Mouse (Mus musculus) liver, embryonic 14.5 days (tissue): Measurements from ENCODE around the gene Abcd1. TPM values are rescaled to one million over a fixed set of nuclear protein-coding genes. Genes with fewer than 3 reads are reported as not detected.

Source experiments
- ATAC-seq: fragments of 200-750 bp; cut with Nextera tagmentation; 2 replicates; pipeline ENCODE4 v1.8.0; 2017; ENCODE audit warnings: moderate number of reproducible peaks, mild to moderate bottlenecking, moderate library complexity; ENCODE audit not compliant: insufficient read depth
- DNase-seq, 3 experiments: peaks; one replicate each; pipeline ENCODE4 v3.0.0-alpha.2; 2012 to 2013; ENCODE audit warnings: low read depth in 3 of 3, low spot score in 3 of 3
- H3K27ac ChIP-seq: fragments of 300-500 bp; sonication (generic); 2 replicates; pipeline ENCODE4 v1.5.1; 2014; ENCODE audit warnings: moderate library complexity, mild to moderate bottlenecking, control low read depth, inconsistent platforms
- H3K27me3 ChIP-seq: fragments of 300-500 bp; sonication (generic); 2 replicates; pipeline ENCODE4 v1.6.1; 2014; ENCODE audit warnings: mild to moderate bottlenecking, low read length, moderate library complexity; ENCODE audit not compliant: control insufficient read depth, insufficient read depth
- H3K36me3 ChIP-seq: fragments of 300-500 bp; sonication (generic); replicated peaks from 2 replicates; pipeline ENCODE4 v1.6.1; 2014; ENCODE audit warnings: low read depth; ENCODE audit not compliant: control insufficient read depth, insufficient read depth
- H3K4me1 ChIP-seq, 2 experiments: fragments of 200-500 bp in 1 of 2; fragments of 300-500 bp in 1 of 2; sonication (generic) in 1 of 2; replicated peaks; 2 replicates each; pipeline ENCODE4 v1.6.1; 2012 to 2014; ENCODE audit warnings: antibody characterized with exemption in 1 of 2, inconsistent platforms in 1 of 2, low read length in 1 of 2; ENCODE audit not compliant: control insufficient read depth in 2 of 2, insufficient read depth in 2 of 2
- H3K4me2 ChIP-seq: fragments of 300-500 bp; sonication (generic); 2 replicates; pipeline ENCODE4 v1.6.1; 2014; ENCODE audit warnings: low read depth, mild to moderate bottlenecking, control low read depth, moderate library complexity
- H3K4me3 ChIP-seq, 2 experiments: fragments of 200-500 bp in 1 of 2; fragments of 300-500 bp in 1 of 2; sonication (generic) in 1 of 2; 2 replicates each; pipeline ENCODE4 v1.5.1; 2012 to 2014; ENCODE audit warnings: low read depth in 2 of 2, low read length in 2 of 2, mild to moderate bottlenecking in 2 of 2, control low read depth in 1 of 2, inconsistent platforms in 1 of 2, moderate library complexity in 1 of 2; ENCODE audit not compliant: insufficient read depth in 1 of 2
- H3K9ac ChIP-seq: fragments of 300-500 bp; sonication (generic); replicated peaks from 2 replicates; pipeline ENCODE4 v1.6.1; 2014; ENCODE audit warnings: mild to moderate bottlenecking, control low read depth, moderate library complexity
- H3K9me3 ChIP-seq: fragments of 300-500 bp; sonication (generic); 2 replicates; pipeline ENCODE4 v1.6.1; 2016; ENCODE audit warnings: low read length, mixed read lengths; ENCODE audit not compliant: control insufficient read depth
- CTCF ChIP-seq: IDR thresholded peaks from 2 replicates; pipeline ENCODE4 v1.5.1; 2016; ENCODE audit warnings: antibody characterized with exemption, low read depth, control low read depth
- EP300 ChIP-seq: IDR thresholded peaks from 2 replicates; pipeline ENCODE4 v1.6.1; 2016; ENCODE audit warnings: antibody characterized with exemption, low read depth
- WGBS: fragments of 180-500 bp; shearing (Covaris S2); extraction: QIAGEN DNeasy Blood & Tissue Kit; methylation state at CpG from one replicate; pipeline ENCODE4 v1.1.7; 2014; ENCODE audit not compliant: insufficient replicate concordance; 5-methylcytosine and 5-hydroxymethylcytosine counted together
- polyA plus RNA-seq, 2 experiments: library from polyadenylated mRNA; depleted of rRNA in 1 of 2; stranded (reverse) in 1 of 2; unstranded in 1 of 2; fragments of >200 nt; fragmentation: Nextera tagmentation in 1 of 2; extraction: Ambion mirVana in 1 of 2; gene quantifications; 2 replicates each; pipeline versions ENCODE4 v1.2.1 to v1.2.3; 2012 to 2014

The Abcd1 gene
- polyA plus RNA-seq (2012; rRNA removed) (5.9 and 6.1 TPM in 2 replicates), polyA plus RNA-seq (2014; fragmentation: Nextera tagmentation; extraction: Ambion mirVana) (6.5 and 6.6 TPM in 2 replicates)

GRCm38 (mm10) chrX:73716109-73716661 lies at the start of gene Abcd1, which contains the start of gene Bcap31:
Abcd1 (plus strand) TSS chrX:73716597.
Bcap31 (minus strand) TSS chrX:73716175.
- Histone ChIP-seq H3K4me3 (peak within 1 kb of the TSS; percentile 71 to 91), H3K4me2 (peak within 1 kb of the TSS; percentile 72), H3K4me1 (peaks cover 3 to 21% of the 10 kb centered on the region in 2 experiments; a peak in 2 of 4 replicates), H3K36me3 (no peaks in the 10 kb centered on the region; the same call in 1 of the 2 replicates), H3K9ac (peak within 1 kb of the TSS; percentile 79), H3K27ac (peak within 1 kb of the TSS; percentile 83), H3K27me3 (no peaks in the 10 kb centered on the region), H3K9me3 (no peaks in the 10 kb centered on the region)
- WGBS, result 15% methylated on average over 41 of the region's 45 CpGs
- peak; percentile 87 to 92 (median 88) for DNase-seq
- TF ChIP-seq EP300 (no peak), CTCF (no peak)
- ATAC-seq, result peak; percentile 90

- H3K9ac ChIP-seq, result no peak overlapping the region
- peaks cover 22% of the 10 kb centered on the region for H3K27me3 ChIP-seq
- H3K9me3 ChIP-seq, result no peaks in the 10 kb centered on the region
- ATAC-seq (no peak), DNase-seq (no peak)
- H3K4me3 ChIP-seq, result no peak overlapping the region
- TF ChIP-seq CTCF, result peak; percentile 60
- TF ChIP-seq EP300, result no peak
- no peaks in the 10 kb centered on the region for H3K36me3 ChIP-seq
- no peak overlapping the region for H3K4me2 ChIP-seq
- no peak overlapping the region for H3K27ac ChIP-seq
- WGBS, result 56% methylated on average over 4 of the region's 4 CpGs
- no peaks in the 10 kb centered on the region; a peak in 1 of 4 replicates for H3K4me1 ChIP-seq
Measured at GRCm38 (mm10) chrX:73672031-73672431, 44.4 kb upstream of the Abcd1 start.

DNA sequence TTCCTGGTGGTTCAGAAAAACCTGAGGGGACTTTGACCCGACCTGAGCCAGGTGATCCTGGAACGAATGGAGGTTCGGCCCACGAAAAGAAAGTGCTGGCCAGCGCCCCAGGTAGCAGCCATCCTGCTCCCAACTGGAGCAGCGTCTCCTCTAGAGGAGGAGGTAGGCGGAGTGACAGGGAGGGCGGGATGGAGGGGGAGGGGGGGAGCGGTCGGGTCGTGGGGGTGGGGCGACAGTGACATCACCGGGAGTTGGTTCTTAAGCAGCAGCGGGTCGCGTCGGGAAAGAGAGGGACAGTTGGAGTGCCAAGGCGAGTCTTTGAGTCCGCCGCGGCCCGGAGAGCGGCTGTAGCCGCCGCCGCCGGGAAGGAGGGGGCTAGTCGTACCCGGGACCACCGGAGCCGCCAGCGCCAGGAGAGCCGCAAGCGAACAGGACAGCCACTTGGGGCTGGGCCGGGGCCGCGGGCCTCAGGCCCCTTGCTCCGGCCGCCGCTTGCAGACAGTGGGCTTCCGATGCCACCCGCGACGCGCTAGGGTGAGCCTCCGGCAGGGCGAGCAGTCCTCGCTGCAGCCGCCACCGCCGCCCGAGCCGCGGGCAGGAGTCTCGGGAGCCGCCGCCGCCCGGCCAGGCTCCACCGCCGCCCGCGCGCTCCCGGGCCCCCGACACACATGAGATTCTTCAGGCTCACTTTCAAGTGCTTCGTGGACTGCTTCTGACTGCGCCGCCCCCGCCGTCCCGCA lies 43.3 kb upstream of the Abcd1 start, which contains the start of gene Slc6a8:
Slc6a8 (plus strand) TSS at position 272 of the 740 bp plus-strand sequence.
- no peaks in the 10 kb centered on the region for H3K36me3 ChIP-seq
- peak within 1 kb of the TSS; percentile 59 for H3K4me2 ChIP-seq
- H3K4me3 ChIP-seq, result peak within 1 kb of the TSS; percentile 37 to 49
- no peak within 1 kb of the TSS for H3K27ac ChIP-seq
- no peaks in the 10 kb centered on the region; a peak in 1 of 4 replicates for H3K4me1 ChIP-seq
- no peaks in the 10 kb centered on the region for H3K9me3 ChIP-seq
- peaks cover 22% of the 10 kb centered on the region for H3K27me3 ChIP-seq
- 0 out of 2 replicates have a peak within 1 kb of the TSS, but pooled peaks have one; percentile 34 for H3K9ac ChIP-seq
- TF ChIP-seq EP300, result no peak
- ATAC-seq (peak; percentile 51; the same call in 1 of the 2 replicates), DNase-seq (no peak)
- WGBS, result 10% methylated on average over 55 of the region's 72 CpGs

- H3K9me3 ChIP-seq, result no peaks in the 10 kb centered on the region
- H3K27me3 ChIP-seq, result peaks cover 22% of the 10 kb centered on the region
- no peak for DNase-seq
- no peak overlapping the region for H3K27ac ChIP-seq
- peak overlapping the region; percentile 3 to 49; a peak in 3 of 4 replicates for H3K4me3 ChIP-seq
- no peaks in the 10 kb centered on the region for H3K36me3 ChIP-seq
- WGBS, result 13% methylated on average over 27 of the region's 42 CpGs
- H3K4me2 ChIP-seq, result peak overlapping the region; percentile 59
- H3K9ac ChIP-seq, result no peak overlapping the region
- H3K4me1 ChIP-seq, result no peaks in the 10 kb centered on the region; a peak in 1 of 4 replicates
- TF ChIP-seq EP300, result no peak
- no peak for TF ChIP-seq CTCF
- no peak for ATAC-seq
Measured at GRCm38 (mm10) chrX:73673619-73673967, 42.8 kb upstream of the Abcd1 start.

DNA sequence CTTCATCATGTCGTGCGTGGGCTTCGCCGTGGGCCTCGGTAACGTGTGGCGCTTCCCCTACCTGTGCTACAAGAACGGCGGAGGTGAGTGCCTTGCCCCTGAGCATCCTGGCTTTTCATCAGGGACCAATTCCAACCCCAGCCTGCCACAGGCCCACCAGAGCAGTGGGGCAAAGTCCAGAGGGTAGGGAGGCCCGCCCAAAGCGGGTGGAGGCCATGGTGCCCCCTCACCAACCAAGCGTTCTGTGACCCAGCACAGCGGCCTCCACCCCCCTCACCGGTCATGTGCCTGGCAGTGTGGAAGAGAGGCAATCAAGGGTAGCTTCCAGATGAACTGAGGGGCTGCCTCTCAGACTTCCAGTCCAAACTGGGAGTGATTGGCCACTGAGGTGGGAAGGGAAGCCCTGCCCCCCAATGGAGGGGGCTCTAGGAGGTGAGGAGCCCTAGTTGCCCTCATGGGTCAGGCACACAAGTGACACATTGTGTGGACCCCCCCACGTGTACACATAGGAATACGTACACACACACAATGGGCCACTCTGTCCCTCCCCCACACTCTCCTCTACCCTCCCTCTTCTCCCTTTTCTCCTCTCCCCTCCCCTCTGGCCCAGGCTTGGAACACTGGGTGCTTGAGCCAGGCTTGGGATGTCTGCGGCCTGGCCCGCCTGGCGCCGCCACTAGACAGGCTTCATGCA lies 42.3 kb upstream of the Abcd1 start:
- H3K4me1 ChIP-seq, result no peaks in the 10 kb centered on the region; a peak in 1 of 4 replicates
- ATAC-seq (no peak), DNase-seq (no peak)
- no peak for TF ChIP-seq EP300
- TF ChIP-seq CTCF, result no peak
- no peak overlapping the region for H3K9ac ChIP-seq
- H3K4me2 ChIP-seq, result peak overlapping the region; percentile 59
- no peaks in the 10 kb centered on the region for H3K9me3 ChIP-seq
- WGBS, result 38% methylated on average over 19 of the region's 20 CpGs
- no peak overlapping the region for H3K27ac ChIP-seq
- peaks cover 22% of the 10 kb centered on the region for H3K27me3 ChIP-seq
- no peaks in the 10 kb centered on the region for H3K36me3 ChIP-seq
- H3K4me3 ChIP-seq, result peak overlapping the region; percentile 3 to 49; a peak in 3 of 4 replicates
